Mouse (Mus musculus) embryonic facial prominence, embryonic 13.5 days (tissue): ENCODE measurements around the gene Ralb. TPM values are rescaled to one million over a fixed set of nuclear protein-coding genes. Genes with fewer than 3 reads are reported as not detected.

ENCODE experiments used
- ATAC-seq: fragments of 200-750 bp; cut with Nextera tagmentation; 2 replicates; pipeline ENCODE4 v1.8.0; 2017; ENCODE audit warnings: low read depth; ENCODE audit not compliant: insufficient number of reproducible peaks, insufficient read depth, low FRiP score, low TSS enrichment
- H3K27ac ChIP-seq: fragments of 300-500 bp; sonication (generic); 2 replicates; pipeline ENCODE4 v1.5.1; 2015; ENCODE audit warnings: moderate library complexity, mild to moderate bottlenecking, inconsistent platforms
- H3K27me3 ChIP-seq: fragments of 300-500 bp; sonication (generic); 2 replicates; pipeline ENCODE4 v1.6.1; 2015; ENCODE audit warnings: mild to moderate bottlenecking, inconsistent platforms
- H3K36me3 ChIP-seq: fragments of 300-500 bp; sonication (generic); 2 replicates; pipeline ENCODE4 v1.6.1; 2015; ENCODE audit warnings: mild to moderate bottlenecking, inconsistent platforms
- H3K4me1 ChIP-seq: fragments of 300-500 bp; sonication (generic); 2 replicates; pipeline ENCODE4 v1.6.1; 2015; ENCODE audit warnings: inconsistent platforms
- H3K4me2 ChIP-seq: fragments of 300-500 bp; sonication (generic); 2 replicates; pipeline ENCODE4 v1.6.1; 2015; ENCODE audit warnings: moderate library complexity, mild to moderate bottlenecking, inconsistent platforms
- H3K4me3 ChIP-seq: fragments of 300-500 bp; sonication (generic); 2 replicates; pipeline ENCODE4 v1.5.1; 2015; ENCODE audit warnings: mild to moderate bottlenecking, inconsistent platforms
- H3K9ac ChIP-seq: fragments of 300-500 bp; sonication (generic); 2 replicates; pipeline ENCODE4 v1.6.1; 2015; ENCODE audit warnings: mild to moderate bottlenecking, inconsistent platforms
- H3K9me3 ChIP-seq: fragments of 300-500 bp; sonication (generic); 2 replicates; pipeline ENCODE4 v1.6.1; 2016; ENCODE audit warnings: inconsistent platforms
- WGBS: fragments of 180-500 bp; shearing (Covaris S2); methylation state at CpG from one replicate; pipeline ENCODE4 v1.1.7; 2015; ENCODE audit warnings: mixed read lengths; 5-methylcytosine and 5-hydroxymethylcytosine counted together
- polyA plus RNA-seq: library from polyadenylated mRNA; unstranded; fragments of >200 nt; fragmentation: Nextera tagmentation; extraction: Ambion mirVana; gene quantifications from 2 replicates; pipeline ENCODE4 v1.2.1, GENCODE M21; 2015

The Ralb gene
- polyA plus RNA-seq, 1 experiment from 2014 or later, result 117 TPM

- peaks cover 20% of the 10 kb centered on the region for H3K4me1 ChIP-seq
- H3K9ac ChIP-seq, result no peak overlapping the region
- H3K4me3 ChIP-seq, result no peak overlapping the region
- peaks cover 18% of the 10 kb centered on the region for H3K36me3 ChIP-seq
- 0 out of 2 replicates have a peak, but pooled peaks cover 9% of the 10 kb centered on the region for H3K9me3 ChIP-seq
- ATAC-seq, result no peak
- 83% methylated on average over 7 of the region's 7 CpGs for WGBS
- H3K27ac ChIP-seq, result no peak overlapping the region
- H3K4me2 ChIP-seq, result no peak overlapping the region
- H3K27me3 ChIP-seq, result no peaks in the 10 kb centered on the region
Measured at GRCm38 (mm10) chr1:119523369-119523768, 18.8 kb upstream of the Ralb start.

GRCm38 (mm10) chr1:119522726-119523125 lies 18.1 kb upstream of the Ralb start:
- peaks cover 24% of the 10 kb centered on the region for H3K4me1 ChIP-seq
- no peak overlapping the region for H3K27ac ChIP-seq
- WGBS, result 83% methylated on average over 4 of the region's 4 CpGs
- H3K4me2 ChIP-seq, result no peak overlapping the region
- ATAC-seq, result no peak
- peaks cover 12% of the 10 kb centered on the region for H3K36me3 ChIP-seq
- H3K4me3 ChIP-seq, result no peak overlapping the region
- H3K9ac ChIP-seq, result no peak overlapping the region
- 0 out of 2 replicates have a peak, but pooled peaks cover 9% of the 10 kb centered on the region for H3K9me3 ChIP-seq
- no peaks in the 10 kb centered on the region for H3K27me3 ChIP-seq

DNA sequence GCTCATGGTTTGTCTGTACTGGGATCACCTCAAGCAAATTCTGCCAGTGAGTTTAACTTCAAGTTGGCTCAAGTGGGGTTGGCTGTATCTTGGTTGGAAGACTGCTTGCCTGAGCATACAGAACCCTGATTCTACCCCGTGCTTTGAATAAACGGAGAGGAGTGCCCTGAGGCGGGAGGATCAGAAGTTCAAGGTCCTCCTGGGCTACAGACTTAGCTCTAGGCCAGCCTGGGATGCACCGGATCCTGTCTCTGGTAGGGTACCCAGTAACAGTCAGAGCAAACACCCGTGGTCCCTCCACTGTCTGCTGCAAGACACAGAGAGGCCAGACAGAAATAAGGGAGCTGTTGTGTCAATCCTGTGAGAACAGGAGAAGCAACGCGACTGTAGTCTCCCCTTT lies 17.1 kb upstream of the Ralb start:
- Histone ChIP-seq H3K27ac (no peak overlapping the region), H3K4me3 (no peak overlapping the region), H3K4me2 (no peak overlapping the region), H3K9me3 (0 out of 2 replicates have a peak, but pooled peaks cover under 1% of the 10 kb centered on the region), H3K36me3 (peaks cover 1% of the 10 kb centered on the region; the same call in 1 of the 2 replicates), H3K9ac (no peak overlapping the region), H3K4me1 (peaks cover 19% of the 10 kb centered on the region), H3K27me3 (no peaks in the 10 kb centered on the region)
- no peak for ATAC-seq
- WGBS, result 71% methylated on average over 7 of the region's 7 CpGs

DNA sequence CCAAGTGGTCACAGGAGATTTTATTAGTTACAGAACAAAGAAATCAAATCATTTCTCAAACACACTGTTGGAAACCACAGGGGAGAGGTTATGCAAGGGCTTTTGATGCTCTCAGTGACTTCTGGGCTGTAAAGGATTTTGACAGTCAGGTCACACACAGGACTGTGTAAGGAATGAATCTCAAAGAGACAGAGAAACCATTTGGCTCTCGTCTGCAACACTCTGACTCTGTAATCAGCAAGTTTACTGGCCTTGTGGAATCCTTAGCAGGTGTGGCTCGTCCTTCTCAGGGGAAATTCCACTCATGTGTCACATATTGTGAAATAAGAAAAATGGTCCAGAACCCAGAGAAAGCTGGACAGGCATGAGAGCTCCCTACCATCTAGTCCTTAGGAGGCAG lies 16.4 kb upstream of the Ralb start:
- whole genome bisulfite sequencing, result 60% methylated on average over 2 of the region's 2 CpGs
- Histone ChIP-seq H3K4me3 (no peak overlapping the region), H3K4me1 (peaks cover 14% of the 10 kb centered on the region), H3K36me3 (no peaks in the 10 kb centered on the region), H3K9ac (no peak overlapping the region), H3K27me3 (no peaks in the 10 kb centered on the region), H3K9me3 (no peaks in the 10 kb centered on the region), H3K27ac (no peak overlapping the region), H3K4me2 (no peak overlapping the region)
- no peak for ATAC-seq

- peaks cover 3% of the 10 kb centered on the region; the same call in 1 of the 2 replicates for H3K4me1 ChIP-seq
- no peak overlapping the region for H3K9ac ChIP-seq
- no peak for ATAC-seq
- H3K27me3 ChIP-seq, result no peaks in the 10 kb centered on the region
- no peak overlapping the region for H3K4me2 ChIP-seq
- 74% methylated on average over 6 of the region's 6 CpGs for WGBS
- H3K4me3 ChIP-seq, result no peak overlapping the region
- no peak overlapping the region for H3K27ac ChIP-seq
- H3K36me3 ChIP-seq, result no peaks in the 10 kb centered on the region
- H3K9me3 ChIP-seq, result no peaks in the 10 kb centered on the region
Measured at GRCm38 (mm10) chr1:119519286-119519685, 14.7 kb upstream of the Ralb start.

GRCm38 (mm10) chr1:119518786-119519185 lies 14.2 kb upstream of the Ralb start:
- Histone ChIP-seq H3K27me3 (no peaks in the 10 kb centered on the region), H3K4me2 (no peak overlapping the region), H3K36me3 (no peaks in the 10 kb centered on the region), H3K4me1 (peaks cover 3% of the 10 kb centered on the region; the same call in 1 of the 2 replicates), H3K9ac (no peak overlapping the region), H3K9me3 (no peaks in the 10 kb centered on the region), H3K4me3 (no peak overlapping the region), H3K27ac (no peak overlapping the region)
- no peak for ATAC-seq

DNA sequence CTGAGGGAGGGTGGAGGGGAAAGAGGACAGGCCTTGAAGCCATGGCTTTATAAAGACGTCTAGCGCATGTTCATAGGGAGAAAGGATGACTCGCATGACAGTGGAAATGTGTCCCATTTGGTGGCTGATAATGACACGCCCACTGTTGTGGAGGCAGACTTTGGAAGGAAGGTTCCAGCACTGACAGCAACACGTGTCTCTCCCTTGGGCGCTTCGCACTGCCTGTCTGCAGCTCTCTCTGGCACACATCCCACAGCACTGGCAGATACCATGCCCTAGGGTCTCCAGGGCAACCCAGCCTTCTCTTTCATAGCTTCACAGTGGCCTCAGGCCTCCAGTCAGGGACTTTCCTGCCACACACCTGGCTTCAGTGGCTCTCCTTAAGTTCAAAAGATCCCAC lies 13.5 kb upstream of the Ralb start:
- no peak overlapping the region for H3K9ac ChIP-seq
- no peak overlapping the region for H3K27ac ChIP-seq
- WGBS, result 73% methylated on average over 7 of the region's 7 CpGs

DNA sequence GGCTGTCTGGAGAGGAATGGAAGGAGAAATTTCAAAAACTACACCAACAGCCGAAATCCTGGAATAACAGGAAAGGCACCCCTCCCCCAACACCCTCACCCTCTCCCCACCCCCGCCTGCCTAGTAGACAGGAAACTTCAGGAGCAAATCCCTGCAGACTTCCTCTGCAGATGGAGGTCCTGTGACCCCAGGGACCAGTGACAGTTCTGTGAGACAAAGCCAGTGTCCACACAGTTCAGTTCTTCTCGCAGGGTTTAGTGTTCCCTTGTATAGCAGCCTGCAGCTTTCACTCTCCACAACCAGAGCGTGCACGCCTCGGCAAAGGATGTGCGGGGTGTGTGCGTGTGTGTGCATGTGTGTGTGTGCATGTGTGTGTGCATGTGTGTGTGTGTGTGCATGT lies 6.3 kb upstream of the Ralb start:
- Histone ChIP-seq H3K9me3 (no peaks in the 10 kb centered on the region), H3K36me3 (no peaks in the 10 kb centered on the region), H3K27ac (no peak overlapping the region), H3K4me3 (no peak overlapping the region), H3K4me1 (peaks cover 7% of the 10 kb centered on the region; the same call in 1 of the 2 replicates), H3K4me2 (no peak overlapping the region), H3K9ac (no peak overlapping the region), H3K27me3 (peaks cover 4% of the 10 kb centered on the region; the same call in 1 of the 2 replicates)
- no peak for ATAC-seq
- 61% methylated on average over 8 of the region's 8 CpGs for WGBS

More for the DNA sequence above, 13.5 kb upstream of the Ralb start:
- Histone ChIP-seq H3K9me3 (no peaks in the 10 kb centered on the region), H3K27me3 (no peaks in the 10 kb centered on the region), H3K36me3 (no peaks in the 10 kb centered on the region), H3K4me3 (no peak overlapping the region), H3K4me1 (peaks cover 3% of the 10 kb centered on the region; the same call in 1 of the 2 replicates), H3K4me2 (no peak overlapping the region)
- no peak for ATAC-seq

GRCm38 (mm10) chr1:119510409-119510808 lies 5.8 kb upstream of the Ralb start:
- H3K27ac ChIP-seq, result no peak overlapping the region
- H3K4me3 ChIP-seq, result no peak overlapping the region
- no peak overlapping the region for H3K4me2 ChIP-seq
- H3K4me1 ChIP-seq, result peaks cover 7% of the 10 kb centered on the region; the same call in 1 of the 2 replicates
- no peak for ATAC-seq
- no peaks in the 10 kb centered on the region for H3K36me3 ChIP-seq
- no peak overlapping the region for H3K9ac ChIP-seq
- no peaks in the 10 kb centered on the region for H3K9me3 ChIP-seq
- H3K27me3 ChIP-seq, result peaks cover 4% of the 10 kb centered on the region; the same call in 1 of the 2 replicates
- 63% methylated on average over 9 of the region's 9 CpGs for WGBS

- H3K36me3 ChIP-seq, result no peaks in the 10 kb centered on the region
- 75% methylated on average over 7 of the region's 7 CpGs for WGBS
Measured at GRCm38 (mm10) chr1:119509474-119509873, 4.9 kb upstream of the Ralb start.

GRCm38 (mm10) chr1:119508548-119508947 lies 4.0 kb upstream of the Ralb start:
- no peak overlapping the region for H3K4me3 ChIP-seq
- H3K4me2 ChIP-seq, result no peak overlapping the region
- H3K9me3 ChIP-seq, result no peaks in the 10 kb centered on the region
- H3K4me1 ChIP-seq, result peaks cover 16% of the 10 kb centered on the region
- 44% methylated on average over 4 of the region's 4 CpGs for WGBS
- H3K36me3 ChIP-seq, result no peaks in the 10 kb centered on the region
- 0 out of 2 replicates have a peak overlapping the region, but pooled peaks have one; percentile 4 for H3K27ac ChIP-seq
- ATAC-seq, result no peak
- no peak overlapping the region for H3K9ac ChIP-seq
- H3K27me3 ChIP-seq, result peaks cover 4% of the 10 kb centered on the region; the same call in 1 of the 2 replicates

More at GRCm38 (mm10) chr1:119509474-119509873, 4.9 kb upstream of the Ralb start:
- no peak overlapping the region for H3K4me2 ChIP-seq
- H3K9ac ChIP-seq, result no peak overlapping the region
- H3K27ac ChIP-seq, result no peak overlapping the region
- peaks cover 4% of the 10 kb centered on the region; the same call in 1 of the 2 replicates for H3K27me3 ChIP-seq
- H3K4me1 ChIP-seq, result peaks cover 13% of the 10 kb centered on the region
- H3K4me3 ChIP-seq, result no peak overlapping the region
- H3K9me3 ChIP-seq, result no peaks in the 10 kb centered on the region
- no peak for ATAC-seq

DNA sequence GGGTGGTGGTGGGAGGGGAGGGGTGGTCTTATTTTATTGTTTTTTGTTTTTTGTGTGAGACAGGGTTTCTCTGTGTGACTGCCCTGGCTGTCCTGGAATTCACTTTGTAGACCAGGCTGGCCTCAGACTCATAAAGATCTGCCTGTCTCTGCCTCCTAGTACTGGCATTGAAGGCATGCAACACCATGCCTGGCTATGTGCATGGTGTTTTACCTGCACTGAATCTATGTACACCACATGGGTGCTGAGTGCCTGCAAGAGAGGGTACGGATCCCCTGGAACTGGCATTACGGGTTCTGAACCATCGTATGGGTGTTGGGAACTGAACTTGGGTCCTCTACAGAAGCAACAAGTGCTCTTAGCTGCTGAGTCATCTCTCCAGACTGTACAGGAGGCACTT lies 1.4 kb upstream of the Ralb start:
- H3K27ac ChIP-seq, result no peak overlapping the region
- H3K4me1 ChIP-seq, result peaks cover 28% of the 10 kb centered on the region
- ATAC-seq, result no peak
- no peaks in the 10 kb centered on the region for H3K9me3 ChIP-seq
- H3K27me3 ChIP-seq, result peaks cover 4% of the 10 kb centered on the region; the same call in 1 of the 2 replicates
- no peak overlapping the region for H3K4me3 ChIP-seq
- H3K4me2 ChIP-seq, result no peak overlapping the region
- WGBS, result 89% methylated on average over 3 of the region's 3 CpGs
- no peak overlapping the region for H3K9ac ChIP-seq
- H3K36me3 ChIP-seq, result peaks cover 5% of the 10 kb centered on the region; the same call in 1 of the 2 replicates
